Mouse (Mus musculus) heart, postnatal 4 days (tissue): ENCODE data around the gene Srrd. TPM values are rescaled to one million over a fixed set of nuclear protein-coding genes. Genes with fewer than 3 reads are reported as not detected.

Source experiments
- DNase-seq: peaks from one replicate; pipeline ENCODE4 v3.0.0; 2021
- total RNA-seq, 2 experiments: library from RNA; stranded (reverse); gene quantifications; 2 replicates each; pipeline ENCODE4 v1.2.3; 2021

Gene Srrd
- total RNA-seq, 2 experiments from 2014 or later = 11.5 to 14.6 TPM

DNA sequence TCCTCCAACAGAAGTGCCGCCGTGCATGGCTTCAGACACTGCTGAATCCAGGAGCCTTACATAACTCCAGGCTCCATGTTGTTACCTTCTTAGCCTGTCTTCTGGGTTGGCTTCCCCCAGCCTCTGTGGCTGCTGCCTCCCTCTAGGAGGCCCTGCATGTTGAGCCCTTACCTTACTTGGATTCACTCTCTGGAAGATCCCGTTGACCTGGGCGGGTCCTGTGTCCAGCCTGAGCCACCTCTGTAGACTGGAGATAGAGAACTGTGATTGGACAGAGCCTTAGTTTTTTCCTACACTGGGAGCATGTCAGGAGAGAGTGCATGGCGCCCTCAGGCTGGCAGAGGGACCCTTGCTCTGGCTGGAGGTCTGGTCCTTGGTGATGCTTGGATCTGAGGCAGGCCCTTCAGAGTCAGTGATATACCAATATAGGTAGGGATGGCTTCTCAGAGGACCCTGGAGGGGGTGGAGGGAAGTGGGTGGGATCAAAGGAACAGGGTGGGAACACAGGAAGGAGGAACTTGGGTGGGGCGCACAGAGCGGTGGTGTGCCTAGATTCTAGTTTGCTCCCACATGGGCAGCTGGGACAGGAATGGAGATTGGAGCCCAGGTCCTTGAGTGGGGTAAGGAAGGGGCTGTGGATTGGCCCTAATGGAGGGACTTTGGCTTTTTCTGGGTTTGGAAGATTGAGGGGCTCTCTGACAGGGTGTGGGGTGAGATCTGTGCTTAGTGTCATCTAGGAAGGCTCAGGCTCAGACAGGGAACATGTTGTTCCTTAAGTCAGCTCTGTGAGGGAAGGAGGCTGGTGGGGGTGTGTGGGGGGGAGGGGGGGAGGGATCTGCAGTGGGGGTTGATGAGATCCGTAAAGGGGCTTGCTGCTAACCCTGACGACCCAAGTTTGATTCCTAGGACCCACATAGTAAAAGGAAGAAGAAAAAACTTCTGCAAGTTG, 54.4 kb downstream of the Srrd start:
- no peak for DNase-seq

DNA sequence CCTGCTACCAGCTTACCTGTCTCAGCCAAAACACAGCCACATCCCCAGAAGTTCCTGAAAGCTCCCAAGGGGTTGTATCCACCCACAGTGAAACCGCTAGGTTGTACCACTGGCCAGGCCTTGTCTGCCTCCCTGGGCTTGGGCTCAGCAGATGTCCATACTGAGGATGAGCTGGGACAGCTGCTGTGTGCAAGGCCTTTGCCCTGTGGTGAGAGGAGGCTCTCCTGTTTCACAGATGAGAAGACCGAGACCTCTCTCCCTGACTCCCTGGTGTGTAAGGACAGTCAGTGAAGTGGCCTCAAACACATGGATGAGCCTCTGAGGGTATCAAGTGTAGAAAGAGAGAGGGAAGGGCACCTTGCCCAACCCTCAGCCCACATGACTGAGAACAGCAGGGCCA, 55.2 kb downstream of the Srrd start:
- no peak for DNase-seq

Other genes with a start within 250 kb of the Srrd start
- 1 to 10 TPM; 1.7 to 2.3 TPM for gene Cryba4, start 90.5 kb downstream of the Srrd start, total RNA-seq
- gene Crybb1, start 87.2 kb downstream of the Srrd start, total RNA-seq = not detected
- gene Tpst2, start 66.3 kb downstream of the Srrd start, total RNA-seq = 10 to 100 TPM; 44.4 to 45.6 TPM
- gene Tfip11, start 16.7 kb downstream of the Srrd start, total RNA-seq = 10 to 100 TPM; 20.3 to 20.5 TPM
- 10 to 100 TPM; 14.4 to 15.5 TPM for gene Hps4, start within 50 bp of the Srrd start, total RNA-seq
- under 1 TPM in 1 of 2 experiments, not detected in 1; 0.11 TPM for gene Gm6583, start 13.0 kb upstream of the Srrd start, total RNA-seq
- gene Asphd2, start 51.8 kb upstream of the Srrd start, total RNA-seq = 1 to 10 TPM; 1.4 to 1.6 TPM
- not detected for gene Gm6588, start 106.4 kb upstream of the Srrd start, total RNA-seq
- under 1 TPM; 0.52 TPM for gene Sez6l, start 234.1 kb upstream of the Srrd start, total RNA-seq